Mouse (Mus musculus) limb, embryonic 14.5 days (tissue): ENCODE measurements around the gene Myof. TPM values are rescaled to one million over a fixed set of nuclear protein-coding genes. Genes with fewer than 3 reads are reported as not detected.

Experiments used
- ATAC-seq: fragments of 200-750 bp; cut with Nextera tagmentation; 2 replicates; pipeline ENCODE4 v1.8.0; 2017; ENCODE audit warnings: low read depth, moderate number of reproducible peaks, moderate TSS enrichment; ENCODE audit not compliant: low FRiP score
- DNase-seq: peaks from one replicate; pipeline ENCODE4 v3.0.0-alpha.2; 2015; ENCODE audit warnings: low spot score
- H3K27ac ChIP-seq: fragments of 300-500 bp; sonication (generic); replicated peaks from 2 replicates; pipeline ENCODE4 v1.5.1; 2014; ENCODE audit warnings: low read depth, mild to moderate bottlenecking, low read length, moderate library complexity, mixed read lengths
- H3K27me3 ChIP-seq: fragments of 300-500 bp; sonication (generic); 2 replicates; pipeline ENCODE4 v1.6.1; 2014; ENCODE audit warnings: low read length, mixed read lengths; ENCODE audit not compliant: control insufficient read depth, insufficient read depth
- H3K36me3 ChIP-seq: fragments of 300-500 bp; sonication (generic); 2 replicates; pipeline ENCODE4 v1.6.1; 2014; ENCODE audit warnings: mild to moderate bottlenecking, low read length, moderate library complexity, mixed read lengths; ENCODE audit not compliant: control insufficient read depth, insufficient read depth
- H3K4me1 ChIP-seq: fragments of 300-500 bp; sonication (generic); 2 replicates; pipeline ENCODE4 v1.6.1; 2014; ENCODE audit warnings: antibody characterized with exemption, low read length, mixed read lengths; ENCODE audit not compliant: control insufficient read depth, insufficient read depth
- H3K4me2 ChIP-seq: fragments of 300-500 bp; sonication (generic); replicated peaks from 2 replicates; pipeline ENCODE4 v1.6.1; 2014; ENCODE audit warnings: low read depth, mild to moderate bottlenecking, low read length, moderate library complexity; ENCODE audit not compliant: severe bottlenecking
- H3K4me3 ChIP-seq: fragments of 300-500 bp; sonication (generic); replicated peaks from 2 replicates; pipeline ENCODE4 v1.5.1; 2014; ENCODE audit warnings: low read length
- H3K9ac ChIP-seq: fragments of 300-500 bp; sonication (generic); 2 replicates; pipeline ENCODE4 v1.6.1; 2014; ENCODE audit warnings: mild to moderate bottlenecking, low read depth, low read length, moderate library complexity; ENCODE audit not compliant: severe bottlenecking
- H3K9me3 ChIP-seq: fragments of 300-500 bp; sonication (generic); 2 replicates; pipeline ENCODE4 v1.6.1; 2016; ENCODE audit warnings: low read length; ENCODE audit not compliant: control insufficient read depth
- POLR2A ChIP-seq: fragments of 200-500 bp; IDR thresholded peaks from 2 replicates; pipeline ENCODE4 v1.8.0; 2012; ENCODE audit warnings: inconsistent platforms, mild to moderate bottlenecking, moderate library complexity, borderline replicate concordance; ENCODE audit not compliant: insufficient read depth, insufficient read length; ENCODE audit errors: extremely low read depth
- WGBS: fragments of 180-500 bp; shearing (Covaris S2); extraction: QIAGEN DNeasy Blood & Tissue Kit; methylation state at CpG from one replicate; pipeline ENCODE4 v1.1.7; 2014; 5-methylcytosine and 5-hydroxymethylcytosine counted together
- polyA plus RNA-seq, 2 experiments: library from polyadenylated mRNA; depleted of rRNA in 1 of 2; stranded (reverse) in 1 of 2; unstranded in 1 of 2; fragments of >200 nt; fragmentation: Nextera tagmentation in 1 of 2; extraction: Ambion mirVana in 1 of 2; gene quantifications; 2 replicates each; pipeline versions ENCODE4 v1.2.1 to v1.2.3; 2012 to 2014

Myof gene
- polyA plus RNA-seq, 2 experiments = 21.8 to 35.9 TPM

GRCm38 (mm10) chr19:38042261-38042722 lies 1.1 kb downstream of the Myof start:
- H3K36me3 ChIP-seq = no peaks in the 10 kb centered on the region
- peak overlapping the region; percentile 79 for H3K4me2 ChIP-seq
- no peaks in the 10 kb centered on the region for H3K9me3 ChIP-seq
- peak overlapping the region; percentile 50 for H3K4me3 ChIP-seq
- 18% methylated on average over 5 of the region's 5 CpGs for WGBS
- H3K9ac ChIP-seq = peak overlapping the region; percentile 35
- ATAC-seq (peak; percentile 80), DNase-seq (peak; percentile 57)
- no peak overlapping the region for H3K27ac ChIP-seq
- no peak for TF ChIP-seq POLR2A
- H3K4me1 ChIP-seq = peaks cover 8% of the 10 kb centered on the region
- no peaks in the 10 kb centered on the region for H3K27me3 ChIP-seq

DNA sequence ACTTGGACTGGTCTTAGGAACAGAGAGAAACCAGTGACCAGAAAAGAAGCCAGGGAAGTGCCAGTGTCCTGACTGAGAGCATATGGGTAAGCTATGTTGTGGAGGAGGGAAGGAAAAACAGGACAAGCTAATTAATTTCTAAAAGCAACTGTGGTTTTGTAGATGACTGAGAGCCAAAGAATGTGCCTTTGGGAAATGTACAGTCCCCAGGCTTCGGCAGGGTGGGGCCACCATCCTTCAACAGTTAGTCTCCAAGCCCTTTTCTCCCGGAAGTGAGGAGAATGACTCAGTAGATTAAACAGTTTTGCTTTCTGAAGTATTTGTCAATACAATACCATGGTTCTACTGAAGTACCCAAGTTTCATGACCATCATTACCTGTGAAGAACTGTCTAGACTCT lies 5.1 kb downstream of the Myof start:
- Histone ChIP-seq H3K4me1 (peaks cover 9% of the 10 kb centered on the region), H3K4me2 (no peak overlapping the region), H3K36me3 (no peaks in the 10 kb centered on the region), H3K27me3 (no peaks in the 10 kb centered on the region), H3K9me3 (no peaks in the 10 kb centered on the region), H3K9ac (no peak overlapping the region), H3K27ac (no peak overlapping the region), H3K4me3 (no peak overlapping the region)
- ATAC-seq = no peak
- DNase-seq = no peak
- no peak for TF ChIP-seq POLR2A
- WGBS = 84% methylated on average over 2 of the region's 2 CpGs

DNA sequence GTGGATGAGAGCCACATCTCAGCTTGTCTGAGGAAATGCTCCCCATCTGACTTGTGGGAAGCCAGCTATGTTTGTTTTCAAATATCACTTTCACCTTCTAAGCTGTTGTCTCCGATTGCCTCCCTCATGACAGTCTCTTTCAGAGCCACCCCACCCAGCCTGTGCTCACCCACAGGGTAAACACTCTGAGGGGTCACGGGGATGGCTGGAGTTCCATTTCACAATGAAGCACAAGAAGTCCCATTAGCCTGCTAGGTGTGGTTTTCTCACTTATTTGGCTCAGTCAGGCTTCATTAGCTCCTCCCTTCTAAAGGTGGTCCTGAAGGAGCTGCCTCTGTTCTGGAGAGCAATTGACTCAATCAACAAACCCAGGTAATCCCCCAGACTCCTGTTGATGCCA lies 7.6 kb downstream of the Myof start:
- DNase-seq = no peak
- H3K27ac ChIP-seq = no peak overlapping the region
- TF ChIP-seq POLR2A = no peak
- H3K4me1 ChIP-seq = peaks cover 4% of the 10 kb centered on the region
- no peaks in the 10 kb centered on the region for H3K36me3 ChIP-seq
- no peak overlapping the region for H3K4me3 ChIP-seq
- ATAC-seq = no peak
- no peaks in the 10 kb centered on the region for H3K27me3 ChIP-seq
- WGBS = 56% methylated on average over 2 of the region's 2 CpGs
- H3K9me3 ChIP-seq = no peaks in the 10 kb centered on the region
- no peak overlapping the region for H3K9ac ChIP-seq
- no peak overlapping the region for H3K4me2 ChIP-seq

DNA sequence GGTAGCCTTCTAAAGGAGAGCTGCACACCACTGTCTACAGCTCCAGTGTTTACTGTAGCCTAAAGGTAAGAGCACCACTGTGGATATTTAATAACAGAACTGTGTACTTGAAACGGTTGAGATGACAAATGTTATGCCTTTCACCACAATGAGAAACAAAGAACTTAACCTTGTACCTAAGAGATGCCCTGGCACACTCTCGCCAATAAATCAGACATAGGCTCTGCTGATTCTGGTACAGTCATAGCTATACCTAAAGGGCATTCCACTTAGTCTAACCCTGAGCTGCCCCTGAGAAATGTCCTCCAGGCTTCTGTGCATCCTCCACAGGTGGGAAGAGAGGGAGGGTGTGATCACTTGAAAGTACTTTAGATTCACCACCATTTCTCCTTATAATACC lies 8.7 kb downstream of the Myof start:
- Histone ChIP-seq H3K27me3 (no peaks in the 10 kb centered on the region), H3K9ac (no peak overlapping the region), H3K36me3 (no peaks in the 10 kb centered on the region), H3K27ac (no peak overlapping the region), H3K4me1 (peaks cover 10% of the 10 kb centered on the region), H3K4me3 (no peak overlapping the region), H3K4me2 (no peak overlapping the region), H3K9me3 (no peaks in the 10 kb centered on the region)
- 83% methylated on average over 2 of the region's 2 CpGs for WGBS
- no peak for TF ChIP-seq POLR2A
- DNase-seq = no peak
- no peak for ATAC-seq

DNA sequence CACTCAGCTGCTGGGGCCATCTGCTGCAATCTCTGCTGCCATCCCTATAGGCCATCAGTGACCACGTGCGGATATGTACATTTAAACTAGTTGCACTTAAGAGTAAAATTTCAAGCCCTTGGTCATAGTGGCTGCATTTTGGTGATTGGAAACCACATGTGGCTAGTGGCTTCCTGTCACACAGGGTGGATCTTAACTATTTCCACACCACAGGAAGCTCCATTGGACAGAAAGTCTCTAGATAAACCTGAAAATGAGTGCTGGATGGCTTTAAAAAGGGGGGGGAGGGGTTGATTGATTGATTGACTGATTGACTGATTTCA lies 9.7 kb downstream of the Myof start:
- 74% methylated on average over 2 of the region's 2 CpGs for WGBS
- no peaks in the 10 kb centered on the region for H3K27me3 ChIP-seq
- ATAC-seq (no peak), DNase-seq (no peak)
- no peaks in the 10 kb centered on the region for H3K9me3 ChIP-seq
- no peak overlapping the region for H3K27ac ChIP-seq
- peaks cover 10% of the 10 kb centered on the region for H3K4me1 ChIP-seq
- no peak for TF ChIP-seq POLR2A
- H3K9ac ChIP-seq = no peak overlapping the region
- H3K36me3 ChIP-seq = no peaks in the 10 kb centered on the region
- H3K4me3 ChIP-seq = no peak overlapping the region
- no peak overlapping the region for H3K4me2 ChIP-seq

DNA sequence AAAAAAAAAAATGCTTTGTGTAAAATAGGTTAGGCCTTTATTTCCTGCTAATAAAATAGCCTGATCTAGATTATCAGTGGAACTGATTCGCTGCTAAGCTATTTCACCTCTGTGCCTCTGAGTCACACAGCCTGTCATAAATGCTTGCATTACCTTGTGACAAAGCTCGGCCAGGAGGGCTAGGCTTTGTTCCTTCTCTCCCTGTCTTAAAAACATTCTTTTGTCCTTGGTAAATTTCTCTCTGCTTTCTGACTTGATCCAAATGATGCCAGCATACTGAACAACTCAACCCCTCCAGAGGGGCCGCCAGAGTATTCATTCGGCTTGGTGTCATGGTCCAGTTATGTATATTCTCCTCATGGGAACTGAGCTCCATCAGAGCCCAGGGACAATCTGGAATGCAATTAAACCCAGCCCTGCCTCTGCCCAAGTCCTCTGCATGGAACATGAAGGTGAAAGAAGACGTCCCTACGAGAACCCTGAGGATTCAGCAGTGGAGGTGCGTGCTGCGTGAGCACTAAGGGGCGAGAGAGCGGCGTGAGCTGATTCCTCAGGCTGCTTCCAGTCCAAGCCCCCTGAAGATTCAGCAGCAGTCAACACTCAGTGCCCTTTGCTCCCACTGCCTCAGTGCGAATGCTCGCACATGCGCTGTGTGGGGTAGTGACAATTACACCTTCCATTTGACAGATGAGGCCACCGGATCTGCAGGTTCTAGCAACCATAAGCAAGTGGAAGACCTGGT lies 10.2 kb downstream of the Myof start:
- no peaks in the 10 kb centered on the region for H3K36me3 ChIP-seq
- DNase-seq (no peak), ATAC-seq (no peak)
- no peak overlapping the region for H3K4me3 ChIP-seq
- no peak overlapping the region for H3K4me2 ChIP-seq
- no peak overlapping the region for H3K9ac ChIP-seq
- H3K27me3 ChIP-seq = no peaks in the 10 kb centered on the region
- no peak for TF ChIP-seq POLR2A
- WGBS = 65% methylated on average over 15 of the region's 15 CpGs
- peaks cover 10% of the 10 kb centered on the region for H3K4me1 ChIP-seq
- no peaks in the 10 kb centered on the region for H3K9me3 ChIP-seq
- no peak overlapping the region for H3K27ac ChIP-seq
